Mouse (Mus musculus): ENCODE data around the gene Psmc3ip.

Psmc3ip gene

DNA sequence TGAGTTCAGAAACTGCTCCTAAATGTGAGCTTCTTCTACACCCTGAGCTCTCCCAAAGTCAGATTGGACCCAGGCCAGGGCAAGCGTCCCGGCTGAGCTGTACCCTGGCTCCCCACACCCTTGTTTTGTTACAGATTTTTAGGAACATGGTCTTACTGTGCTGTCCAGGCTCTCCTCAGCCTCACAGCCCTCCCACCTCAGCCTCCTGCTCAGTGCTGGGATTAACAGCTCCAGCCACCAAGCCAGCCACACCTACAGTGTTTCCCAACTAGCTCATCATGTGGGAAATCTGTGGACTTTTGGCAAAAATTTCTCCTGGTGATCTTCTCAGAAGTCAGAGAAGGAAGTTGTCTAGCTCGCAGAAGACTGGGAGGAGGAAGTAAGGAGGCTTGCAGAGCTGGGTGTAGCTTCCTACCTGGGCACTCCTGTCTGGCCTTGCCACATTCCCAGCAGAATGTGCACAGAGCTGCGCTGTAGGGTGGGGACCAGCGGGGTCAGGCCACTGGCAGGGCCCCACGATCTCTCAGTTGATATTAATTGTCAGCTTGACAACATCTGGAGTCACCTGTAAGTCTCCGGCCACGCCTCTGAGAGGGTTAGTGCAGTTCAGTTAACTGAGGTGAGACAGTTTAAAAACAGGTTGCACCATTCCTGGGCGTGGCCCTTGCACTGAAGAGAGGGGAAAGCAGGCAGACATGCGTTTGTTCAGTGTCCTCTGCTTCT, 42.3 kb downstream of the Psmc3ip start:
- DNase-seq (ENCODE audit: low read depth, low spot score): no peak

DNA sequence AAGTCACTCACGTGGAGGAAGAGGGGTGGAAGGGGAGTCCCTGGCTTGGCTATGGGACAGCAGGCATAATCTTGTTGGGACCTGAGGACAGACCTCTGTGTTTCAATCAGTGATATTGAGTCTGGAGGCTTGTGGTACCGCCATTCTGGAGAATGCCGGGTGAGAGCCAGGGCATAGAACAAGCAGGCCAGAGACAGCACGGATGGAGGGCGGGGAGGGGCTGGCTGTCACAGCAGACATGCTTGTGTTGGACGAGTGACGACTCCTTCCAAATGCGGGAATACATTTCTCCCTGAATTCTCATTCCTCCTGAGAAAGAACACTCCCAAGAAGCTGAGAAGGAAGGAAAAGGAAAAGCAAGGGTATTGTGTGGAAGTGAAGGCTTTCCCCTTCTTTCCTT, 43.6 kb downstream of the Psmc3ip start:
- DNase-seq (ENCODE audit: low read depth, low spot score): no peak

DNA sequence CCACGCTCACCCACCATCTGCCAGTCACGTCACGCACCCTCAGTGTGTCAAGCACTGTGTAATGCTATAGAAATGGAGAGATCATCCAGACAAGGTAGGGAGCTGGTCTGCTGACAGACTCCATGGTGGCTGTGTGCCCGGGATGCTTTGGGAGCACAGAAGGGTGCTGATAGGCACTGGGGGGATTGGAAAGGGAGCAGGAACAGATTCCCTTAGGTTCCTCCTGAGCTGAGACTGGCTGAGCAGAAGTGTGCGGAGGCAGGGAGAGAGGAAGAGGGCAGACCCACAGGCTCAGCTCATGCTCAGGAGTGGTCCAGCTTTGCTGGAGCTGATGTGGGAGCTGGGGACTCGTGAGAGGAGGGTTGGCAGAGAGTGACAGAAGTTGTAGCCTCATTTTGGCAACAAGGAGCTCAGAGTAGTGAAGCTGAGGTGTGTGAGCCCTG, 44.2 kb downstream of the Psmc3ip start:
- DNase-seq (ENCODE audit: low read depth, low spot score): no peak

DNA sequence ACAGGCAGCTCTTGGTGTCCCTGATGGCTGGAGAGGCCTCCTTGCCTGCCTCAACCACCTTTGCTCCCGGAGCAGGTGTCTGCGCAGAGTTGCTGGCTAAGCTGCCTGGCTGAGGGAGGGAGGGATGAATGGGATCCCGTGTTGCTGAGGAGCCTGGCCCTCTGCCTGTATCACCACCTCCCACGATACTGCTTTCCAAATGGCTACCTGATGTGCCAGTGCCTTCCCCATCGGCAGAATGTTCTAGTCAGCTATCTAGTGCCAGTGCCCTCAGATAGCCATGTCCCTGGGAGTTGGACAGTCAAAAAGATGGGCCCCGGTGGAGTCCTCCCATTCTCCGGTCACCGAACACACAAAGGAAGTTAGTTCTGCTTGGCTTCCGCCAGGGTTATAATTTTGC, 44.9 kb downstream of the Psmc3ip start:
- no peak for DNase-seq (ENCODE audit: low read depth, low spot score)

DNA sequence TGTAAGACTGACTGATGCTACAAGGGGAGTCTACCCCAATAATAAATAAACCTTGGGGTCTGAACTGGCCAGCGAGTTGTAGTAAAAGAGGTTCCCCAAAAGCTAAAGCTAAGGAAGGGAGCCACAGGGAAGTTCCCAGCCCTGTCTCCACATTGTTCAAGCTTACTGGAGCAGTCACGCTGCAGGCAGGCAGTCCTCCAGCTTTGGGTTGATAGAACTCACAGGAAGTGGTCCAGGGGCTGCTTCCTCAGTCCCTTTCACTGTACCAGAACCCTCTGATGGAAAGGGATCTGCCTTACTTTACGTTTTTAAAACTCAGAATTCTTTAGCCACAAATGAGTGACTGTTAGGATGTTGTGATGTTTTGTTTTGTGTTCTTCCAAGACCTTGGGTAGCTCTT, 47.7 kb downstream of the Psmc3ip start:
- DNase-seq (ENCODE audit: low read depth, low spot score): no peak

DNA sequence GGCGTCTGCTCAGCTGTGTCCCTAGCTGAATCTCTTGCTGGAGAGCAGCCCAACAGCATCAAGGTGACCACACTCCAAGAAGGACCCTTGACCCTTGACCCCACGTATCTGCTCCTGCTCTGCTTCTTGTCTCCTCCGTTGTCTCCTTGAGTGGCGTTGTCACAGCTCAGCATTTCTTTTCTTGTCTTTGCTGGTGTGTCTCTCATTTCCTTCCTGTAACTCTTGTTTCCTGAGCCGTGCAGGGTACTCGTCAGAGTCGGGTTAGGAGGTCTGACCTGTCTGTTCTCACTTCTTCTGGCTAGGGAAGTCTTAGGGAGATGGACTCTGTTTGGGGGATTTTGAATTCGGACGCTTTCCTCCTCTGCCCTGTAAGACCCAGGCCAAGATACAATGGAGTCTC, 48.8 kb downstream of the Psmc3ip start:
- DNase-seq (ENCODE audit: low read depth, low spot score): no peak

DNA sequence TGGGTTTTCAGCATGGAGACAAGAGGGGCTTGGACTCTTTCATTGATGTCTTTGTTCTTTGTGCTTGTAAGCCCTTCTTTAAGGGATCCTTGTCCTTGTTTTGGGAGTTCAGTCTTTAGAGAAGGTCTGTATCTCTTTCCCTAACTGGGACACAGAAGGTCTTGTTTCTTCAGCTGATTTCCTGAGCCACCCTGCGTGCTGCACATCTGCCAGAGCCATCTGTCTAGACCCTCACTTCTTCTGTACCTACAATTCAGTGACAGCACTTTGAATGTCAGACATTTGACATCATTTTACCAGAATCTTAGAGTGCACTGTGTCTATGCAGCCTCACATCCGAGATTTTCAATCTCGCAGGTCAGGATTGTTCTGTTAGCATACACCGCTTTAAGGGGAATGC, 49.4 kb downstream of the Psmc3ip start:
- DNase-seq (ENCODE audit: low read depth, low spot score): no peak
